Mouse (Mus musculus) heart, postnatal 0 days (tissue): ENCODE results near the gene Bicd2.

ENCODE experiments used
- CTCF ChIP-seq: IDR thresholded peaks from 2 replicates; pipeline ENCODE4 v1.5.1; 2016; ENCODE audit warnings: antibody characterized with exemption, control low read depth, low read depth
- EP300 ChIP-seq: IDR thresholded peaks from 2 replicates; pipeline ENCODE4 v1.6.1; 2016; ENCODE audit warnings: antibody characterized with exemption, low read depth

DNA sequence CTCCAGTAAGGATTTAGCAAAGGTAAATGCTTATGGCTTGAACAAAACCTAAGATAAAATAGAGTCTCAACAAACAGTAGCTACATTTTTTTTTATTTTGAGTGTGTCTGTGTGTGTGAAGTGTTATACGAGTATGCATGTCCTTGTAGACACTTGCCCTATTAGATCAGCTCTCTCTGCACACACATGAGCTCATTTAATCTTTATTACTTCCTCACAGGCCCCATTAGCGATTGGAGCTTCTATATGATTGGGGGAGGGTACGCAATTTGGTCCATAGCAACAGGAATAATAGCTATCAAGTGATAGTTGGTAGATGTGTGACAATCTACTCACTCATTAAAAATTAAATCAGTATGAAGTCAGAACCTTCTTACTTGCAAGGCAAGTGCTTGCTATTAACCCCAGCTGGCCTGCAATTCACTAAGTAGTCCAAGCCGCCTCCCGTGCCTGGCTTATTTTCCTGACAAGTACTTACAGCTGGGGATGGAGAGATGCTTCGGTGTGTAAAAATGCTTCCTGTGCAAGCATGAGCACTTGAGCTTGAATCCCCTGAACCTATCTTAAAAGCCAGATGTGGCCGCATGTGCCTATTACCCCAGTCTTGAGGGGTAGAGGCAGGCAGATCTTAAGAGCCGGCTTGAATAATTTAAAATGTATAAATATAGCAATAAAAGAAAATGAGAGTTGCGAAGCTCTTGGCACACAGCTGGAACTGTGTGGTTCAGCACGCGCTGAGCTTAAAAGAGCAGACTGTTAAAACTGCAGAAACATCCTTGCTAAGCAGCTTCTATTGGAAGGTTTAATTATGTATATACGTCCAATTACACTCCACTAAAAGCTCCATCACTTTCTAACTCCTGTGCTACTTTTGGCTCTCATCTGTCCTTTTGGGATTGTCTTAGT lies 6.1 kb upstream of the Bicd2 start:
- TF ChIP-seq CTCF (no peak), EP300 (no peak)
